Mouse (Mus musculus): ENCODE results near the gene Unc5c. TPM values are rescaled to one million over a fixed set of nuclear protein-coding genes. Genes with fewer than 3 reads are reported as not detected.

Gene Unc5c
- total RNA-seq, 2 experiments from 2014 or later, result 0.86 to 1.1 TPM

DNA sequence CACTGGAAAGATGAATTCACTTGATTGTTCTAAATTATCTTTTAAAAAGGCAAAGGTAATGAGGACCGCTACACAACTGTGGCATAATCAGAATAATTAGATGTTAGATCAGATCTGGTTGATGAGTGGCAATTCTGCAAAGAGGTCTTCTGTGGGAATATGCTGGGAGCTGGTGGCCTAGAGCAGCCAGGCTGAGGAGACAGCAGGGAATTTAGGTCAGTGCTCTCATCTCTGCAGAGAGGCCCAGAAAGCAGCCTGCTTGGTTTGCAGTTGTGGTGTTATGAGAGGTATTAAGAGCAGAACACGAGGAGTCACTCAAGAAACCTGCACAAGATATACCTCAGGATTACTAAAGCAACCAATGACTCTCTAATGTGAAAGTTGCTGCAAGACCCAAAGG lies 133.9 kb downstream of the Unc5c start:
- DNase-seq, result no peak

DNA sequence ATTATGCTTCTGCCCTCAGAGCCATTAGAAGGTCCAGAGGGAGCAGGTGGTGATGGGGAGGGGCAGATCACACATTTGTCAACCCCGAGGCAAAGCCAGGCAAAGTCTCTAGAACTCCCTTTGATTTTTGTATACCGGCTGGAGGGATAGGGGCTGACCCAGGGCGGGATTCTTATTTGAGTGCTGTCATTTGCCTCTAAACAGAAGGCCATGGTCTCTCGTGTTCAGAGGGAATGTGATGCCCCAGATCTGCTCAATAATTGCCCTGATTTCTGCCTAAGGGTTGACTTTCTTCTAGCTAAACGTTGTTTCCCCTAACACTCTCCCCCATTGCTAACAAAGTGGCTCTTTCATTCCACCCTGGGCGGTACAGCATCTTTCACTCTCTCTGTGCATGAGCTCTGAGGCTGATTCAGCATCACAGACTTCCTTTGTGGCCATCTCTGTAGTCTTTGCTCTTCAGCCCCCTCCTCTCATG lies 136.1 kb downstream of the Unc5c start:
- no peak for DNase-seq

DNA sequence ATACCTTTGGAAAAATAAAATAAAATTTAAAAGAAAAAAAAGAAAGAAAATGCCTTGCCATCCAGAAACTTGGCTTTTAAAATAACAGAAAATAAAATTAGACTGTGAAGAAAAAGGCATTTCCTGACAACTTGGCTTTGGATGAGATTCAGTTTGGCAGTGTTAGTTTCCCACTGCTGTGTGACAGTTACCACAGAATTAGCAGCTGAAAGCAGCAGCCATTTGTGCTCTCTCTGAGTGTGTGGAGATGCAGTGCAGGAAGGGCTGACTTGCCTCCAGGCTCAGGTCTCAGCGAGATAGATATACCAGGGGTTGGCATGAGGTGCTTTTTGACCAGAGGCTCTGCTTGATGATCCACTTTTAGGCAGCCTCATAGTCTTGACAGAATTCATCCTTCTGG lies 151.7 kb downstream of the Unc5c start:
- DNase-seq, result no peak

DNA sequence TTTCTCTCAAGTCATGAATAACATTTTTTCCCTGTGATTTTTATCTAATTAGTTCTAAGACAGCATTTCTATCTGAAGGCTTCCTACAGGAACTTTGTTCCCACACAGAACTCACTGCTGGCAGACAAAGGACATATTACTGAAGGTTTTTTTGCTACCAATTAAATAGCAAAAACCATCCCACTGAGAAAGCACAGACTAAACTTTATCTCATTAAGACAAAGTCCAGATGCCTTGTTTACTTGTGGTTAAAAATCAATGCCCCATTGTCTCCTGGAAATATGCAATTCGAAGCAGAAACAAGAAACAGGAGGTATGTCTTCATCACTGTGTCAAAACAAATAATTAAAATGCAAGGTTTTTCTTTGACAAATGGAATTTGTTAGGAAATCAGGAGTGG lies 153.7 kb downstream of the Unc5c start:
- DNase-seq, result no peak

DNA sequence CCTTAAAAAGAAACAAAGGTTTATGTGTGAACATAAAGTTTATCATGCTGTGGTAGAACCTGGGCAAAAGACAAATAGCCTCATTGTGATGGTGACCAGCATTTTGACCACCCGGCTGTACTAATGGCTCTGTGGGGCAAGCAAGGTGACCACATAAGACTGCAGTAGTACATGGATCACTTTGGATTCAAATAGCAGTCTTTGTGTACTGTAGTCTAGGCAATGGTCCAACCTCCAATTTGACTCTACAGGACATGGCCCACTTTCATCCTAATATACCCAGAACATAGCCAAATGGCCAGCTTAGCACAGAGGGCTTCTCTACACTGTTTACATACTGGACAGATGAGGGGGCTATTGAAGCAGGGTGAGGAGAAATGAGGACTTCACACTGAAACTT lies 156.5 kb downstream of the Unc5c start:
- DNase-seq, result no peak

DNA sequence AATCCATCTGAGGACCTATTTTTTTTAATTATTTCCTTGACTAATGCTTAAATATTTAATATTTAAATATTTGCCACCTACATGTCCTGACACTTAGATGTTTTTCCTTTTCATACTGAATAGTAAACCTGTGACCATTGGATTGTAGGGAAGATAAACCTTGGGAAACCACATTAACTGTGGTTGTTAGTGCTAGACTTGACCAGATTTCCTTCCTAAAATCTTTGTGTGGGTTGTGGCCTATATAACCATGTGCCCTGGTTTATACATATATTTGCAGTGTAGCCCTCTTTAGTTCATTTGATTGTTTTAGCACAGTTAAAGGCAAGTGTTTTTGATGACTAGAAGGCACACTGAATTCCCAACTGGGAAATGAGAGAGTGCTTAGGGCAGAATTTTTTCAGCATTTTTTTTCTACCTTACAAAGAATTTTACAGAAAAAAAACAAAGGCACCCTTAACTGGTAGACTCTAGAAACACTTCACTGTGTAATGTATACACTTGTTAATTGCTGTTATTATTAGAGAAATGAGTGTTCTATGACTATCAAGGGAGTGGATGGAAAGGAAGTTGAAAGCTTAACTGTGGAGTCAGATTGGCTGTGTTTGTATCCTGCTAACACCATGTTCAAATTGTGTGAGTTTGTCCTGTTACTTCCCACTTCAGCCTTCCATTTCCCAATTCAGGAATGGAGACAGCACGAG lies 162.1 kb downstream of the Unc5c start:
- DNase-seq, result no peak

DNA sequence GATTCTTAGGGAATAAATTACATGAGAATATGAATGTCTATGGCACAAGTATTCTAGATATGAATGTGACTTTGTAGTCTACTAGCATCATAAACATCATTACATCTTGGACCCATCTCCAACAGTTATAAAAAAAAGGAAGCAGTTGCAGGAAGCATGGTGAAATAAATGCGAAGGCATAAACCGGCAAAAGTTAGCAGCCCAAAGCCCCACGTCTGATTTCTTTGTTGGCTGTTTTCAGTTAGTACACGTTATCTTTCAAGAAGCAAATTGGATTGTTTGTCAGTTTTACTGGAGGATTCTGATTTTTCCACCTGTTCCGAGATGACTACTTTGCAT lies 162.6 kb downstream of the Unc5c start:
- DNase-seq, result no peak

DNA sequence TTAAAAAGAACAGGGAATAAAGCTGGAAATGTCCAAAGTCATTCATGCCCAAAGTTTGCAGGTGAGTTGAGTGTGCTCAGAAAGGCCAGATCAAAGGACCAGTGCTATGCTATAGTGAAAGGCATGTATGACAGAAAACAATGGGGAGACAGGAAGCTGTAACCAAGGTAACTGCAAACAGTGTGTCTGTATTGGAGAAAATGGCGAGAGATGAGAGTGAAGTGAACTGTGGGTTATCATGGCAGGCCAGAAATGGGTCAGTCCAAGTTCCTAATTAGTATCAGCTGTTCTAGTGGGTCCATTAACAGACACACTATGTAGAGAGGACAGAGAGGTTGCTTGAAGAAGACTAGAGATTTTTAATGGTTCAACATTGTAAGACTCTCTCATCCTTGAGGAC lies 164.4 kb downstream of the Unc5c start:
- DNase-seq, result no peak

DNA sequence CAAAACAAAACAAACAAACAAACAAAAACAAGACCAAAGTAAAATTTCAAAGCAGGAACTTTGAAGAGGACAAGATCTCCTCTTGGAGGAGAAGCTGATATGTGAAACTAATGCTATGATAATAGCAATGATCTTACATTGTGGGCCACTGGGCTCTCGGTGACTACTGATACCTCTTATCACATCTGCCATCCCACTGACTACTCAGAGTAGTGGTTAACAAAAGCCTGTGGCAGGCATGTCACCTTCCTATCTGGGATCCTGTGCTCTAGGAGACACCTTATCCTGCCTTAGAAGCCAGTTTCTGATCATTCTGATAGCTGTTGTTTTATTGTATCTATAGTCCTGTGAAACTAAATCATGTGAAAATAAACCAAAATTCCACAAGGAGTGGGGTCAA lies 172.9 kb downstream of the Unc5c start:
- no peak for DNase-seq

DNA sequence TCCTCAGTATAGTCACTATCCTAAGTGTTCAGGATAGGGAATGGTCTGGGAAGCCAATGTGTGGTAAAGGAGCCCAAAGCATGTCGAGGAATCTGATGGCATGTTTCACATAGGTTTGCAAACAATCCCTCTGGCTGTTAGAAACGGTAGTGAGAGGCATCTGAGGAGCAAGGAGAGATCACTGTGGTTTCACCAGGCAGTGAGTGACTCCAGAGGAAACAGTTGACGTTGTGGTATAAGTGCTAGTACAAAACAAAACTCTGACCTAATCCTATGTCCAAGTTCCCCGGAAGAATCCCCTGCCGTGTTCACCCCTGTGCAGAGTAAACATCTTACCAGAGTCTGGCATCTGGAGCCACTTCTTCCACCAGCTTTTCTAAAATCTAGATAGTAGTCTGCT lies 179.2 kb downstream of the Unc5c start:
- DNase-seq, result no peak

DNA sequence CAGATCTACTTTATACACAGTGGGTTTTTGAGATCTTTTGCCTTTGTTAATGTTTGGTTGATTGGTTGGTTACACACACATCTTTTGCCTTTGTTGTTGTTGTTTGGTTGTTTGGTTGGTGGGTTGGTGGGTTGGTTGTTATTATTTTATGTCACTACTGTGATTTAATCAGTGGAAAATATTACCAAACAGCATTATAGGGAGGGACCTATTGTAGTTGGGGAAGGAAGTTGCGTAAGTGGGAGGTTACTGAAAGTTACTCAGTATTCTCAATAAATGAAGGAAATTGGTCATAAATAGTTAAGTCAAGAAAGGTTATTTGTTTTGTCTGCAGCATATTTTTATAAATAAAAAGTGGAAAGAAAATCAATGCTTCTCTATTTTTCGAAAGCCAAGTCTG lies 181.6 kb downstream of the Unc5c start:
- DNase-seq, result no peak

DNA sequence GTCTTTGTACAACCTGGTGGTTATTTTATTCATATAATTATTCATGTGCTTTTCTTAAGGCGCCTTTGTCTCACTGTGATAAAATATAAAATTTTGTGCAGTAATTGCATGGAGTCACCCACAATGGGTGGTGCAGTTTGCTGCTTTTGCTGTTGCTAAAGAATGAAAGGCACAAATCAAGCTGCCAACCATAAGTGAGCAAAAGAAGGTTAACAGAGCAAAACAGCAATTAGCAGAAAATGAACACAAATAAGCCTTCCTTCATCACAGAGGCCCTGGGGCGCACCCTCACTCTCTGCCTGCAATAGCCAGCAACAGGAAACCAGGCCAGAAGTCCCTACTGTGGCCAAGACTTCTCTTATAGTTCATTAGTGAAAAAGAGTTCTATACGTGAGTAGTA lies 185.6 kb downstream of the Unc5c start:
- DNase-seq, result no peak

DNA sequence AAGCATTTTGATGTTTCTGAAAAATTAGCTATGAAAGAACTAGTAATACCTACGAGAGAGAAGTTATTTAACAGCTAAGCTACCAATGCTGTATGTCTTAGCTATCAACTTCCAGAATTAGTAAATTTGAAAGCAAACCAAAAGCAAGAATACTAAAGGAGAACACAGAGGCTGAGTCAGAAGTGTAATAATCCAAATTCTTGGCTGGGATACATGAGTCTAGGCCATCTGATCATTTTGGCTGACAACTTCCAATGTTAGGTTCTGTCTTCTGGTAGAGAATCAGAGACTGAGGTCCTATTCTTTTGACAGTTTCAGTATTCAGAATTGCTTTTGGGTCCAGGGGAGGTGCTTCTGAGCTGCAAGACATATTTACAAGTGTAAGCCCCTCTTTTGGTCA lies 188.9 kb downstream of the Unc5c start:
- DNase-seq, result no peak

DNA sequence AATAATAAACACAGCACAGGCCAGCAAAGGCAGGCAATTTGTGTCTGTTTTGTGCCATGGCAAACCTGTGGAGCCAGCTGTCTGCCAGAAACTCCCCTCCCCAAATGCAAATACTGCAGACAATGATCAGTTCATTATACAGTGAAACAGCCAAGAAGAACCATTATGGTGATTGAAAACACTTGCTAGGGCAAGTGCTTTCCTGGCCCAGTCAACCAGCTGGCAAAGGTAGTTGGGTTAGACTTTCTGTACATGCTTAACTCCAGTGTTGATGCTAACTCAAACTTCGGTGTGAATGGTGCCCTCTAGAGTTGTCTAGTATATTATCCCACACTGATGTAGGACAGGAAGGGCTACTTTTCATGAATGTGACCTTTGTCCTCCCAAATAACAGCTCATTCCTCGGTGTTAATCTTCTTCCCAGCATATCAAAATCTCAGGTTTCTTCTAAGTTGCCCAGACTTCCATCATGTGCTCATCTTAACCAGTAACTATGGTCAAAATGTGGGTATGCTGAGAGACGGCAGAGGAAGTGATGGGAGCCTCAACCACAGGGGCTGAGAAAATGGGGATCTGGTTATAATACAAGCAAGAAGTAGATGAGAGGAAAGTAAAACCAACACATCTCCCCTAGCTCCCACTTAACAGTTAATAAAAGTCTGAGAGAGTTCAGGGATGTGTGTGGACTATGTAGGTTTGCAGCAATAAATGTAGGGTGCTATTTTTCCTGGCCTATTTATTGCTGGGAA lies 194.2 kb downstream of the Unc5c start:
- no peak for DNase-seq

DNA sequence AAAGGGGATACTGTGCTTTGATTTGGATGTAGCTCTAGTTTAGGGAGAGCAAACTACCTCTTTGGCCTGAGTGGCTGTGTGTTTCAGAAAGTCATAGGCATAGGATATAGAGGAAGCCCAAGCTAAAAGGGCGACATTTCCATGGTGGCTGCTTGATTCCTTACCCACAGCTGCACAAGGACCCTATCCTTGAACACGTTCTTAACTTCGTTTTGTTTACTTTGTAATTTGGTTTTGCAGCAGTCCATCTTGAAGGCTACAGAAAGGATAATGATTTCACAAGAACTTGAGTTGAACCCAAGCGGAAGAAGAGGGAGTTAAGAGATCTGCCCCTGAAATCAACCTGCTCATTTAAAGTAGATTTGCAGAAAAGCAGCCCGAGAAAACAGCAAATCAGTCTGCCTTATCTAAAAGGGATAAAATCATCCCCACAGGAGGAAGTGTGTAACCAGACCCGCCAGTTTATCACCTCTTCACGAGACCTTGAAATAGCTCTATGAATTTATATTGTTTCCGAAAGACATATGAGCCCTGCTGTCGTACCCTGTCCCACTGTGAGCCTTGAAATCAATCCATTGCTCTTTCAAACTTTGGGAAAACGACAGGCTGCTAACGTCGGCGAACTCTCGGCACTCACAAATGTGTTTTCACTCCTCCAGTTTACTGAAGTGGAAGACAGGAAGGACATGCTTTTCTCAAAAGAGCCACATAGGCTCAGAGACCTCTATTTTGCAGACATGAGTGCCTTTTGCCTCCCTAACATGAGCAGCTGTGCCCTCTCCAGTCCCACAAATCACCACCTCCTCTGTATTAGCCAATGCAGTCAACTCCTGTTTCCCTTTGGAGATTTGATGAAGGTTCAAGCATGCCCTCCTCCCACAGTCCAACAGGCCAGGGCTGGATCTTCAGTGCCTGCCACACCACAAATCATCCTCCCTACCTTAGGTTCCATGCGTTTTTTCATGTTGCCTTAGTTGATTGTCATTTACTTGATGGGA lies 195.3 kb downstream of the Unc5c start:
- DNase-seq, result no peak

DNA sequence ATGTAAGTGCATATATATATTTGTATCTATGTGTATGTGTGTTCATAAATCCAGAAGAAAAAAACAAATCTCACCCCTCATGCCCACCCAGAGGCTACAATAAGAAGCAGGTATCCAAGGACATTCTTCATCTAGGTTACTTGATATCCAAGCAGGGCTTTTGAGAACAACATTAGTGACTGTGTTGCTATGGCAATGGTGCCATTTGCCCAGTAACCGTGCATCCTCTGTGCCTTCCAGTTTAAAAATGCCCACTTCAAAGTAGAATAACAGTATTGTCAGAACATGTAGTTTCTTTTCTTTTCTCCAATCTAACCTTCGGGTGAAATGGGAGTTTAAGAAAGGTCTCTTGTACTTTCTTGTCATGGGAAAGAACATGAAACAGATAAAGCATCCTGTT lies 224.1 kb downstream of the Unc5c start:
- DNase-seq, result no peak

DNA sequence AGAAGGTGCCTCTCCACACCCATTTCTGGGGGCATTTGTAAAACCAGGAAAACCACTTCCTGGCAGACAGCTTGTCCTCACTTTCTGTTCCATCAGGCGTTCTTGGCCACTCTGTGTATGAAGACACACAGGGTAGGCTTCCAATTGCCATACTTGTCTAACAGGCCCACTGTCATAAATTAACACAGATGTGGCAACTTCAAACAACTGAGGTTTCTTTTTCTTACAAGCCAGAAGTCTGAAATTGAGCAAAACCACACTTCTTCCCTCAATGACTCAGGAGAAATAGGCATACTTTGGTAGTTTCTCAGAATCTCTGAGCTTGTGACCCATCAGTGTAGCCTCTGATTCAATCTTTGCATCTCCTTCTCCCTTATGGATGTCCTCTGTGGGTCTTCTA lies 225.7 kb downstream of the Unc5c start:
- no peak for DNase-seq

DNA sequence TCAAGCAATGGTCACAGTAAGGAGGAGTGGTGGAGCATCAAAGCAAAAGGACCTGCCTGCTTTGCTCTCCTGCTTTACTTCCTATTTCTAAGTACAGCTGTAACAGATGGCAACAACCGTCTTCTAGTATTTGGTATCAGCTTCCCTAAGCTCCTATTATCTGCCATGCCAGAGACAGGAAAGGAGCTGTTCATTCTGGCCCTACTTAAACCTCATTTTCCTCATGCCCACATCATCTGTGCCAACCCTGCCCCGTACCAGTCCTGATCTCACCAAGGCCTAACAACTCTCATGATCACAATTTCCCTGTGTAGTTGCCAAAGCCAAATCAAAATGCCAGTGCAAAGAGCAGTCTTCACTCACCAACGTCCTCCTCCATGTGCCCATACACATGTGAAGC lies 226.4 kb downstream of the Unc5c start:
- DNase-seq, result no peak

DNA sequence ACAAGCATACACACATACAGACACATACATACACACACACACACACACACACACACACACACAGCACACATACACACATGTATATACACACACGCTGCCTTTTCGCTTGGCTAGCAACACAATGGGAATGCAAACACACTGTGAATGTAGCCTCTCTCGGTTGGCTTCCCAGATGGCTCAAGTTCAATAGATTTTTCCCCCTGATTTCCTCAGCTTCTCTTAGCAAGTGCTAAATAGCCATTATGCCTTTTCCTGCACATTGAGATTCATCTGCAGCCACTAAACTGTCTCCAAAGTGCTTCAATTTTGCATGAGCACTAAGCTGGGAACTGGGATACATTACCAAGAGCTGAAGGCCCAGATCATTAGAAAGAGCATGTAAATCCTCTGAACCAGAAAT lies 226.8 kb downstream of the Unc5c start:
- DNase-seq, result no peak

DNA sequence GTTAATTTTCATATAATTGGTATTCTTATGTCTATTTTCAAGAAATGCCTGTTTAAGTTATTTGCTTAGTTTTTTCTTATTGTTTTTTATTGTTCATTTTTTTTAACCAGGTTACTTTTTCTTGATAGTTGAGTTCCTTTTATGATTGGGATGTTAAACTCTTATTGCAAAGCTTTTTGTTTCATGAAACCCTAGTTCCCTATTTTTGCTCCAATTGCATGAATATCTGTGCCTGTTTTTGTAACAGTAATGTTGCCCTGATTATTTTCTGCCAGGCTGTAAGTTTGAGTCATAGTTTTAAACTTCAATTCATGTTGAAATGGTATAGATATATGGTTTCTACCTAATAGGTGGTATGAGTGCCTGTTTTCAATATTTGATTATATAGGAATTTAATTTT lies 234.2 kb downstream of the Unc5c start:
- no peak for DNase-seq

DNA sequence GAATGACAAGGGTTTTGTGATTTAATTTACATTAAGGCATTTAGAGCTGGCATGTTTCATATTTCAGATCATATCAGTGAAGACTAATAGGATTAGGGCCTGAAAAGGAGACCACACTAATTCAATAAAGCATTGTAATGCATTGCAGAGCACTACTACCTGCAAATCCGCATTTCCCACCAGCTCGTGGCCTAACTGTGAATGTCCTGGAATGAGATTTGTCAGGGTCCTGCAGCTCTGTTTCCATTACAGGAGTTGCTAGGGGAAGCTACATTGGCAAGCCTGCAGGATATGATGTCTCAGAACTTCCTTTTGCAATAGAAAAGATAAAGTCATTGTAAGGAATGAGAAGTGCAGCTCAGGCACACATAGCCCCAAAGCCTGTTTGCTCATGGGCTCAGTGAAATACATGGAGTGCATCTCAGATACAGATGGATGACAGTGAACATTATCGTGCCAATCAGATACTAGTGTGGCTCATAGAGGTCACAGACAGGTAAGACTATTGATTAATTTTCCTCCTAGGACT lies 236.4 kb downstream of the Unc5c start:
- no peak for DNase-seq

DNA sequence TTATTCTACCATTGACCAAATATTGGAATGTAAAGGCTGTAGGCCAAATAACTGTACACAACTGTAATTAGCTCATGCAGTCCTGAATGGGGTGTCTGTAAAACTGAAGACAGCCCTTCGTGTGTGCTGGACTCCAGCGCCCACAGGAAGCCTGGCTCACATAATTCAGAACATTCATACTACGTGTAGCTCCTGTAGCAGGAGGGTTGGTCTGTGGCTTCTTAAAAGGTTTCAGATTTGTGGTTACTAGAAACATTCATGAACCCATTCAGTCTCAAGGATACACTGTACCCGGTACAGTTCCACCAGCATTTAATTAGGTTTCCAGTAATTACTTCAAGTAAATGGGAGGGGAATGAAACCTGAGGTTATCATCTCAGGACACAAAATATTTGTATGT lies 246.6 kb downstream of the Unc5c start:
- DNase-seq, result no peak

DNA sequence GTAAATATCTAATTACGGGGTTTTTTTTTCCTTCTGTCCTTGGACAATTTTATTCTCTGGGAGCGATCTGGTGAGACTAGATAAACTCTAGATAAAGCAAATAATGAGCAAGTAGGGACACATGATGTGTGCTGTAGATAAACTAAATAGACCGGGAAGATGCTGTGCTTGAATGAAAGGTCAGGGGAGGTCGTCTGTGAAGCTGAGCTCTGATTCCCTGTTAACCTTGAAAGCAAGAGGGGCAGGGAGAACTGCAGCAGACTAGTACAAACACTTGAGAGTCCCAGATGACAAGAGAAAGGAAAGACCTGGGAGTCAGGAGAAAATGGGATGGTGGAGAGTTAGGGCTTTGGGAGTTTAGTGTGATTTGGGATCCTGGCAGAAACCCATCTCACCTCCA lies 251.4 kb downstream of the Unc5c start:
- no peak for DNase-seq

Data from heart, postnatal 4 days (tissue).